Mouse (Mus musculus) myocyte (in vitro differentiated cells): ENCODE data around the gene Dip2c. TPM values are rescaled to one million over a fixed set of nuclear protein-coding genes. Genes with fewer than 3 reads are reported as not detected.

Experiments used
- H3K27me3 ChIP-seq: one replicate; pipeline ENCODE4 v1.6.1; 2011; ENCODE audit not compliant: control insufficient read depth, insufficient read depth, insufficient read length
- H3K36me3 ChIP-seq: one replicate; pipeline ENCODE4 v1.6.1; 2011; ENCODE audit not compliant: control insufficient read depth, insufficient read depth
- H3K4me2 ChIP-seq: one replicate; pipeline ENCODE4 v1.6.1; 2011; ENCODE audit warnings: low read depth, control low read depth
- H3K4me3 ChIP-seq: one replicate; pipeline ENCODE4 v1.5.1; 2011; ENCODE audit warnings: mild to moderate bottlenecking, control low read depth, moderate library complexity
- H3K79me2 ChIP-seq: one replicate; pipeline ENCODE4 v1.6.1; 2011; ENCODE audit not compliant: control insufficient read depth, insufficient read depth
- H3ac ChIP-seq: one replicate; pipeline ENCODE4 v1.6.1; 2011; ENCODE audit not compliant: control insufficient read depth, insufficient read length
- CEBPB ChIP-seq: IDR thresholded peaks from 2 replicates; pipeline ENCODE4 v1.6.1; 2011; ENCODE audit warnings: mild to moderate bottlenecking, moderate library complexity; ENCODE audit not compliant: poor library complexity, insufficient read depth, severe bottlenecking
- E2F4 ChIP-seq: IDR thresholded peaks from one replicate; pipeline ENCODE4 v1.6.1; 2011; ENCODE audit warnings: mild to moderate bottlenecking, control low read depth, moderate library complexity; ENCODE audit not compliant: insufficient read depth
- MAX ChIP-seq: IDR thresholded peaks from one replicate; pipeline ENCODE4 v1.6.1; 2011; ENCODE audit warnings: low read depth, mild to moderate bottlenecking, control low read depth
- MYOD1 ChIP-seq, 3 experiments: IDR thresholded peaks; one replicate each; pipeline ENCODE4 v1.6.1; 2011; ENCODE audit warnings: control low read depth in 2 of 3, low read depth in 2 of 3, mild to moderate bottlenecking in 2 of 3, moderate library complexity in 1 of 3; ENCODE audit not compliant: insufficient read length in 2 of 3, control insufficient read depth in 1 of 3
- MYOG ChIP-seq, 3 experiments: IDR thresholded peaks; one replicate each; pipeline ENCODE4 v1.6.1; 2011; ENCODE audit warnings: control low read depth in 2 of 3, low read depth in 2 of 3, mild to moderate bottlenecking in 2 of 3; ENCODE audit not compliant: insufficient read length in 2 of 3, control insufficient read depth in 1 of 3, insufficient read depth in 1 of 3
- POLR2A ChIP-seq: IDR thresholded peaks from one replicate; pipeline ENCODE4 v1.6.1; 2011; ENCODE audit warnings: low read depth, mild to moderate bottlenecking, control low read depth, moderate library complexity; ENCODE audit not compliant: insufficient read length
- POLR2AphosphoS2 ChIP-seq: IDR thresholded peaks from one replicate; pipeline ENCODE4 v1.6.1; 2011; ENCODE audit warnings: low read depth, control low read depth; ENCODE audit not compliant: insufficient read length
- REST ChIP-seq: IDR thresholded peaks from one replicate; pipeline ENCODE4 v1.6.1; 2011; ENCODE audit warnings: mild to moderate bottlenecking, control low read depth, moderate library complexity; ENCODE audit not compliant: insufficient read depth, insufficient read length
- SRF ChIP-seq: IDR thresholded peaks from one replicate; pipeline ENCODE4 v1.6.1; 2011; ENCODE audit warnings: low read depth; ENCODE audit not compliant: control insufficient read depth, insufficient read length
- TCF12 ChIP-seq: IDR thresholded peaks from one replicate; pipeline ENCODE4 v1.6.1; 2011; ENCODE audit warnings: mild to moderate bottlenecking, control low read depth; ENCODE audit not compliant: poor library complexity, insufficient read depth, severe bottlenecking
- TCF3 ChIP-seq: IDR thresholded peaks from one replicate; pipeline ENCODE4 v1.6.1; 2011; ENCODE audit warnings: low read depth, control low read depth; ENCODE audit not compliant: insufficient read length
- USF1 ChIP-seq: IDR thresholded peaks from one replicate; pipeline ENCODE4 v1.6.1; 2011; ENCODE audit warnings: low read depth, mild to moderate bottlenecking, control low read depth, moderate library complexity
- polyA plus RNA-seq: library from polyadenylated mRNA; unstranded; fragments of >200 nt; fragmentation: generic; extraction: Trizol; gene quantifications from one replicate; pipeline ENCODE4 v1.2.1, GENCODE M21; 2012; ENCODE audit warnings: missing spikeins

The Dip2c gene
- polyA plus RNA-seq, 1 experiment: 17.8 TPM

- TF ChIP-seq TCF12: peak; percentile 55
- no peak for TF ChIP-seq POLR2A
- no peak for TF ChIP-seq E2F4
- TF ChIP-seq REST: no peak
- peak in 2 of 3 experiments; percentile 91 to 97 for TF ChIP-seq MYOD1 (IDR thresholded peaks at IDR 0.05; ENCODE audit: control insufficient read depth in 1 of 3, insufficient read length in 2 of 3, low read depth in 2 of 3)
- TF ChIP-seq POLR2AphosphoS2: no peak
- TF ChIP-seq TCF3: peak; percentile 82
- no peak for TF ChIP-seq USF1
- TF ChIP-seq SRF: no peak
- no peak for TF ChIP-seq CEBPB
- TF ChIP-seq MYOG (IDR thresholded peaks at IDR 0.05; ENCODE audit: control insufficient read depth in 1 of 3, insufficient read depth in 1 of 3, insufficient read length in 2 of 3, low read depth in 2 of 3): peak; percentile 28 to 80 (median 79)
- no peak for TF ChIP-seq MAX
- H3K36me3 ChIP-seq: peaks cover 55% of the 10 kb centered on the region
- H3K4me3 ChIP-seq: no peak overlapping the region
- no peaks in the 10 kb centered on the region for H3K79me2 ChIP-seq
- no peak overlapping the region for H3K4me2 ChIP-seq
- H3K27me3 ChIP-seq: no peaks in the 10 kb centered on the region
- H3ac ChIP-seq: no peak overlapping the region
Observed at GRCm38 (mm10) chr13:9695809-9696208, 419.5 kb downstream of the Dip2c start.

- TF ChIP-seq REST (no peak), CEBPB (no peak), POLR2A (no peak), E2F4 (no peak), TCF12 (no peak), USF1 (no peak), TCF3 (no peak), MYOG (IDR thresholded peaks at IDR 0.05; ENCODE audit: control insufficient read depth in 1 of 3, insufficient read depth in 1 of 3, insufficient read length in 2 of 3, low read depth in 2 of 3) (no peak), POLR2AphosphoS2 (no peak), MYOD1 (IDR thresholded peaks at IDR 0.05; ENCODE audit: control insufficient read depth in 1 of 3, insufficient read length in 2 of 3, low read depth in 2 of 3) (no peak), SRF (no peak), MAX (no peak)
- Histone ChIP-seq H3K36me3 (peaks cover 40% of the 10 kb centered on the region), H3K4me3 (no peak overlapping the region)
Observed at GRCm38 (mm10) chr13:9697340-9697739, 421.0 kb downstream of the Dip2c start.

GRCm38 (mm10) chr13:9702615-9703235, 426.4 kb downstream of the Dip2c start:
- H3K4me3 ChIP-seq: no peak overlapping the region
- TF ChIP-seq TCF12 (no peak), CEBPB (no peak), USF1 (no peak), POLR2A (no peak), POLR2AphosphoS2 (no peak), SRF (no peak), MAX (no peak), E2F4 (no peak), REST (no peak), TCF3 (no peak), MYOG (IDR thresholded peaks at IDR 0.05; ENCODE audit: control insufficient read depth in 1 of 3, insufficient read depth in 1 of 3, insufficient read length in 2 of 3, low read depth in 2 of 3) (no peak), MYOD1 (IDR thresholded peaks at IDR 0.05; ENCODE audit: control insufficient read depth in 1 of 3, insufficient read length in 2 of 3, low read depth in 2 of 3) (no peak)
- H3K27me3 ChIP-seq: no peaks in the 10 kb centered on the region
- H3K36me3 ChIP-seq: peaks cover 5% of the 10 kb centered on the region
- peaks cover 6% of the 10 kb centered on the region for H3K79me2 ChIP-seq
- no peak overlapping the region for H3ac ChIP-seq
- no peak overlapping the region for H3K4me2 ChIP-seq

More at GRCm38 (mm10) chr13:9697340-9697739, 421.0 kb downstream of the Dip2c start:
- Histone ChIP-seq H3K79me2 (no peaks in the 10 kb centered on the region), H3K27me3 (no peaks in the 10 kb centered on the region), H3ac (no peak overlapping the region), H3K4me2 (no peak overlapping the region)

GRCm38 (mm10) chr13:9706720-9707119, 430.4 kb downstream of the Dip2c start:
- Histone ChIP-seq H3K27me3 (no peaks in the 10 kb centered on the region), H3K36me3 (peaks cover 12% of the 10 kb centered on the region), H3K79me2 (peaks cover 6% of the 10 kb centered on the region), H3ac (no peak overlapping the region), H3K4me3 (no peak overlapping the region), H3K4me2 (no peak overlapping the region)
- TF ChIP-seq MYOD1 (IDR thresholded peaks at IDR 0.05; ENCODE audit: control insufficient read depth in 1 of 3, insufficient read length in 2 of 3, low read depth in 2 of 3) (no peak), REST (no peak), POLR2AphosphoS2 (no peak), TCF12 (no peak), TCF3 (no peak)
